Mouse (Mus musculus): ENCODE data around the gene Olfr524.

- no peak for TF ChIP-seq POLR2A (IDR thresholded peaks at IDR 0.05; ENCODE audit: control insufficient read depth, low read depth, low read length)
- TF ChIP-seq CTCF (IDR thresholded peaks at IDR 0.05; ENCODE audit: control insufficient read depth, insufficient read depth, insufficient replicate concordance, low read depth, low read length) = no peak
These were observed 12.2 kb upstream of the Olfr524 start, which contains the start of gene Cd163l1 for GRCm38 (mm10) chr7:140217967-140218366.

All from testis, adult 2 months (tissue).